Mouse (Mus musculus) forebrain, embryonic 11.5 days (tissue): ENCODE results near the gene Gm13941. TPM values are rescaled to one million over a fixed set of nuclear protein-coding genes. Genes with fewer than 3 reads are reported as not detected.

Source experiments
- ATAC-seq: fragments of 200-750 bp; cut with Nextera tagmentation; replicated peaks from 2 replicates; pipeline ENCODE4 v1.8.0; 2017; ENCODE audit warnings: moderate TSS enrichment; ENCODE audit not compliant: low FRiP score
- DNase-seq: peaks from one replicate; pipeline ENCODE4 v3.0.0-alpha.2; 2017; ENCODE audit warnings: low spot score
- H3K27ac ChIP-seq: fragments of 300-500 bp; sonication (generic); 2 replicates; pipeline ENCODE4 v1.5.1; 2014; ENCODE audit warnings: low read depth, low read length
- H3K27me3 ChIP-seq: fragments of 300-500 bp; sonication (generic); 2 replicates; pipeline ENCODE4 v1.6.1; 2014; ENCODE audit warnings: mild to moderate bottlenecking, low read length, mixed read lengths; ENCODE audit not compliant: control insufficient read depth, insufficient read depth
- H3K36me3 ChIP-seq: fragments of 300-500 bp; sonication (generic); 2 replicates; pipeline ENCODE4 v1.6.1; 2014; ENCODE audit warnings: mild to moderate bottlenecking, low read length, moderate library complexity, mixed read lengths; ENCODE audit not compliant: control insufficient read depth, insufficient read depth
- H3K4me1 ChIP-seq: fragments of 300-500 bp; sonication (generic); replicated peaks from 2 replicates; pipeline ENCODE4 v1.6.1; 2014; ENCODE audit warnings: low read length, mixed read lengths; ENCODE audit not compliant: control insufficient read depth, insufficient read depth
- H3K4me2 ChIP-seq: fragments of 300-500 bp; sonication (generic); 2 replicates; pipeline ENCODE4 v1.6.1; 2014; ENCODE audit warnings: low read depth, mild to moderate bottlenecking, low read length, moderate library complexity, mixed read lengths; ENCODE audit not compliant: severe bottlenecking
- H3K4me3 ChIP-seq: fragments of 300-500 bp; sonication (generic); 2 replicates; pipeline ENCODE4 v1.5.1; 2014; ENCODE audit warnings: low read depth, low read length
- H3K9ac ChIP-seq: fragments of 300-500 bp; sonication (generic); 2 replicates; pipeline ENCODE4 v1.6.1; 2014; ENCODE audit warnings: low read length
- H3K9me3 ChIP-seq: fragments of 300-500 bp; sonication (generic); 2 replicates; pipeline ENCODE4 v1.6.1; 2016; ENCODE audit warnings: low read length, mixed read lengths; ENCODE audit not compliant: control insufficient read depth
- WGBS: fragments of 180-500 bp; shearing (Covaris S2); extraction: QIAGEN DNeasy Blood & Tissue Kit; methylation state at CpG from one replicate; pipeline ENCODE4 v1.1.7; 2014; 5-methylcytosine and 5-hydroxymethylcytosine counted together
- polyA plus RNA-seq: library from polyadenylated mRNA; unstranded; fragments of >200 nt; fragmentation: Nextera tagmentation; extraction: Ambion mirVana; gene quantifications from 2 replicates; pipeline ENCODE4 v1.2.1, GENCODE M21; 2014

Gm13941 gene
- polyA plus RNA-seq = not detected in 2 replicates

DNA sequence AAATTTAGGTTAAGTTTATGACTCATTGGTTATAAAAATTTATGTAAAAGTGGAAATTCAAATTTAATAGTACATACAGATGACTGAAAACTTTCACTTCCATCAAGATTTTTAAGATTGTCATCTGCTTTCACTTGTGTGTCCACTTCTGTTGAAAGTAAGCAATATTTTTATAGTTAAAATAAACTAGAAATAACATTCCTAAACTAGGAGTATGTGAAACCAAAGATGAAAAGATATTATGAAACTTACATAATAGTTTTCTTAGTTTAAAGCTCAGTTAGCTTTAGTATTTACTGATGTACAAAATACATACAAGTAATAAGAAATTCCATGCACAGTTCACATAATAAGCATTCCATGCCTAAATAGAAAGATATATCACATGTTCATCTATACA lies at the start of gene Gm13941:
TSS of gene Gm13941 (minus strand) at position 101 of the 400 bp plus-strand sequence.
- DNase-seq (no peak), ATAC-seq (no peak)
- H3K36me3 ChIP-seq = no peaks in the 10 kb centered on the region
- no peak within 1 kb of the TSS for H3K9ac ChIP-seq
- no peak within 1 kb of the TSS for H3K27ac ChIP-seq
- H3K9me3 ChIP-seq = no peaks in the 10 kb centered on the region
- no peak within 1 kb of the TSS for H3K4me2 ChIP-seq
- H3K4me1 ChIP-seq = no peaks in the 10 kb centered on the region
- H3K27me3 ChIP-seq = no peaks in the 10 kb centered on the region
- no peak within 1 kb of the TSS for H3K4me3 ChIP-seq

DNA sequence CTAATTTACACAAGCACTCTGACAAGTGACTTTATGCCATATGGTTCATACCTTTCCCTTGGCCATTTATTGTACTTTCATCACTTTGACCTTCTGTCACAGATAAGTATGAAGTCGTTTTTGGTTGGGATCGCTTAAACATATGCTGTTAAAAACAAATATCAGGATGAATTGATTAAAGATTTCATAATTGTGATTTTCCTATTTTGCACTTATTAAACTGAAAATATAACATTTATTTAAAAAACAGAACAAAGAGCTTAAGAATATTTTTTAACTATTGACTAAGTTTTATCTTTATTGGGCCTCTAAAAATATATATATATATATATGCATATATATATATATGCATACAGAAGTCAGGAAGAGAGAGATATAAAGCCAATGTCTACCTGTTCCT lies 47.1 kb upstream of the Gm13941 start, which contains the start of gene Gm15130:
TSS of gene Gm15130 (minus strand) at position 101 of the 400 bp plus-strand sequence.
- 75% methylated on average over 2 of the region's 2 CpGs for WGBS
- H3K4me3 ChIP-seq = no peak within 1 kb of the TSS
- no peak within 1 kb of the TSS for H3K27ac ChIP-seq
- H3K9me3 ChIP-seq = no peaks in the 10 kb centered on the region
- no peaks in the 10 kb centered on the region for H3K4me1 ChIP-seq
- H3K9ac ChIP-seq = no peak within 1 kb of the TSS
- no peaks in the 10 kb centered on the region for H3K27me3 ChIP-seq
- ATAC-seq (no peak), DNase-seq (no peak)
- no peaks in the 10 kb centered on the region for H3K36me3 ChIP-seq
- no peak within 1 kb of the TSS for H3K4me2 ChIP-seq

DNA sequence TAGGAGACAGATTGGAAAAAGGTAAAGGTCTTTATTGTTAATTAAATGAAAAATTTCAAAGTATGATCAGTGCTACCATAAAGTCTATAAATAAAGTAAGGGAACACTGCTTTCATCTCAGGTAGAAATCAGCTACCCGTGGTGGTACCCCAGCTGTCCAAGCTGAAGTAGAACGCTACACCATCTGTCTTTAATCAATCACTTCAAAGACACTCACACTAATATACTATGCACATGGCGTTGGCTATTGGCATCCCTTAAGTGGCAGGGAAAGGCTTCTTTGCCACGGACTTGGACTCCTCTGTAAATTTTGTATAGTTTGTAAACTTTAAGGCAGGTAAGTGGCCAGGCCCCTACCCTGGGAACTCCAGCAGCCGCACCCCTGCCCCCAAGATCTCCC lies 30.0 kb upstream of the Gm13941 start:
- ATAC-seq = no peak
- Histone ChIP-seq H3K27ac (no peak overlapping the region), H3K36me3 (no peaks in the 10 kb centered on the region), H3K4me2 (no peak overlapping the region), H3K27me3 (no peaks in the 10 kb centered on the region), H3K9ac (no peak overlapping the region), H3K4me3 (no peak overlapping the region), H3K4me1 (no peaks in the 10 kb centered on the region), H3K9me3 (no peaks in the 10 kb centered on the region)
- WGBS = 76% methylated on average over 5 of the region's 5 CpGs
- no peak for DNase-seq

GRCm38 (mm10) chr2:111058586-111059261 lies 47.1 kb downstream of the Gm13941 start:
- peak; percentile 93 for ATAC-seq
- H3K4me1 ChIP-seq = no peaks in the 10 kb centered on the region
- no peaks in the 10 kb centered on the region for H3K9me3 ChIP-seq
- H3K9ac ChIP-seq = no peak overlapping the region
- H3K4me2 ChIP-seq = no peak overlapping the region
- no peak for DNase-seq
- WGBS = 92% methylated on average over 1 of the region's 1 CpGs
- H3K27me3 ChIP-seq = no peaks in the 10 kb centered on the region
- H3K36me3 ChIP-seq = no peaks in the 10 kb centered on the region
- H3K4me3 ChIP-seq = no peak overlapping the region
- H3K27ac ChIP-seq = no peak overlapping the region

Other genes starting within 250 kb of the Gm13941 start
- gene Ano3, start 155.1 kb downstream of the Gm13941 start, polyA plus RNA-seq = 0.88 and 1.3 TPM in 2 replicates
- gene Gm15130, start 47.0 kb upstream of the Gm13941 start, polyA plus RNA-seq = not detected in 2 replicates
- not detected in 2 replicates for gene 4930430A15Rik, start 123.6 kb upstream of the Gm13941 start, polyA plus RNA-seq
- not detected in 2 replicates for gene Olfr1275, start 129.3 kb upstream of the Gm13941 start, polyA plus RNA-seq
- gene Olfr1276, start 148.5 kb upstream of the Gm13941 start, polyA plus RNA-seq = not detected in 2 replicates
- not detected in 2 replicates for gene Olfr1277, start 168.1 kb upstream of the Gm13941 start, polyA plus RNA-seq
- gene Olfr1278, start 184.2 kb upstream of the Gm13941 start, polyA plus RNA-seq = not detected in 2 replicates
- not detected in 2 replicates for gene Olfr1279, start 194.7 kb upstream of the Gm13941 start, polyA plus RNA-seq
- not detected in 2 replicates for gene Olfr1280, start 208.0 kb upstream of the Gm13941 start, polyA plus RNA-seq
- gene Olfr1281, start 220.5 kb upstream of the Gm13941 start, polyA plus RNA-seq = not detected in 2 replicates
- not detected in 2 replicates for gene Olfr1282, start 230.1 kb upstream of the Gm13941 start, polyA plus RNA-seq